Mouse (Mus musculus): ENCODE results near the gene Tie1. TPM values are rescaled to one million over a fixed set of nuclear protein-coding genes. Genes with fewer than 3 reads are reported as not detected.
A peak's percentile ranks its signal among the peaks of the same experiment; 100 is the strongest.

Tie1 gene
- polyA plus RNA-seq, 1 experiment from 2014 or later: 16.1 TPM

DNA sequence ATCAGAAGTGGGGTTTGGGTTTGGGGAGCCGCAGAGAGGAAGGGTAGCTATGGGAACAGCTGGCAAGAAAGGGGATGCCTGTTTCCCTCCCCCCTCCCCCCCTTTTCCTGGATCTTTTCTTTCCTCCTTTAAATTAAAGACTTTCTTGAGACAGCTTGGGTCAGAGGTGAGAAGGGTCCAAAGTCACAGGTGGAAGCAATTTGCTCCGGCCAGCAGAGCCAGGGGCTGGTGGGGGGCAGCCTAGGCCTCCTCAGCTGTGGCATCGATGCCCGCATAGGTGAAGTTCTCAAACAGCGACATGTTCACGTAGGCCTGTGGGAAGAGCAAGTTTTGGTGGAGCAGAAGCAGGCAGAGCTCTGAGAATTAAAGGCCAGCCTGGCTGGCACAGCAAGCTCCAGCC is 18.6 kb downstream of the Tie1 start:
- Histone ChIP-seq H3K4me3 (replicated peaks) (no peak overlapping the region), H3K9ac (replicated peaks) (no peak overlapping the region), H3K4me1 (no peaks in the 10 kb centered on the region), H3K4me2 (no peak overlapping the region), H3K27me3 (replicated peaks) (no peaks in the 10 kb centered on the region), H3K36me3 (no peaks in the 10 kb centered on the region), H3K9me3 (replicated peaks) (no peaks in the 10 kb centered on the region), H3K27ac (replicated peaks) (no peak overlapping the region)
- 88% methylated on average over 6 of the region's 6 CpGs for WGBS
- ATAC-seq (ENCODE audit: low FRiP score): no peak

DNA sequence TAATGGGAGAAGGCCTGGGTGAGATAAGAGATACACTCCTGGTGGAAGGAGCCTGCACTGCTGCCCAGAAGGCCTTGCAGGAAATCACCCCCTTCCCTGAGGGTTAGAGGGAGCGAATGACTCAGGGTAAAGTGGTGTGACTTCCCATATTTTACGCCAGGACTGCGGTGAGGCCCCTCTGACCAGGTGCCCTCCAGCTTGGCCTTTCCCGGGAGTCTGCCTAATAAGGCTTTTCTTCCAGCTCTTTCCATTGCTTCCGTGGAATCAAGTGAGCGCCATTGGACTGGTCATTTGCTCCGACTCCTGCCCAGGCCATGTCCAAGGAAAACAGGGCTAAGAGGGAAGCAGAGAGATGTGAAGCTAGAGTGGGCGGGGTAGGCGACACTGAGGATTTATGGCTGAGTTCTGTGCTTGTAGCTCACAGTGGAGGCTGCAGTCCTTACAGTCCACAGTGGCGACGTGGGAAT is 24.1 kb downstream of the Tie1 start:
- WGBS: 26% methylated on average over 11 of the region's 11 CpGs

DNA sequence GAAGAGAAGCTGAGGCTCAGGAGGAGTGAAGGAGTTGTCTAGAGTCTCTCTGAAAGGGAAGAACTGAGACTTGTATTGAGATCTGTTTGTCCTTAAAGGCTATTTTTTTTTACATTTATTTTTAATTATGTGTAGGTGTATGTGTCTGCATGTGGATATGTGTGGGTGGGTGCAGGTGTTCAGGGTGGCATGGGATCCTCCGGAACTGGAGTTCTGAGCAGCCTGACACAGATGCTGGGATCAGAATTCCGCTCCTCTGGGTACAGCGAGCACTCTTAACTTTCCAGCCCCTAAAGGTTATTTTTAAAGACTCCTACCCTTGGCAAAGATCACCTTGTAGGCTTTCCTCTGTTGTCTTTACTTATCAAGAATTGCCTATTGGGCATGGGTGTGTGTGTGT is 24.9 kb downstream of the Tie1 start:
- 96% methylated on average over 3 of the region's 3 CpGs for WGBS
- no peak for ATAC-seq (ENCODE audit: low FRiP score)
- no peaks in the 10 kb centered on the region for H3K4me1 ChIP-seq
- no peak overlapping the region for H3K9ac ChIP-seq (replicated peaks)
- no peaks in the 10 kb centered on the region for H3K27me3 ChIP-seq (replicated peaks)
- no peaks in the 10 kb centered on the region for H3K9me3 ChIP-seq (replicated peaks)
- H3K4me3 ChIP-seq (replicated peaks): no peak overlapping the region
- no peaks in the 10 kb centered on the region for H3K36me3 ChIP-seq
- H3K27ac ChIP-seq (replicated peaks): no peak overlapping the region
- H3K4me2 ChIP-seq: no peak overlapping the region

More for the DNA sequence above, 24.1 kb downstream of the Tie1 start:
- H3K4me1 ChIP-seq: no peaks in the 10 kb centered on the region
- no peak overlapping the region for H3K4me2 ChIP-seq
- no peak overlapping the region for H3K9ac ChIP-seq (replicated peaks)
- ATAC-seq (ENCODE audit: low FRiP score): no peak
- H3K9me3 ChIP-seq (replicated peaks): no peaks in the 10 kb centered on the region
- H3K27me3 ChIP-seq (replicated peaks): no peaks in the 10 kb centered on the region
- no peak overlapping the region for H3K27ac ChIP-seq (replicated peaks)
- H3K36me3 ChIP-seq: no peaks in the 10 kb centered on the region
- H3K4me3 ChIP-seq (replicated peaks): no peak overlapping the region

DNA sequence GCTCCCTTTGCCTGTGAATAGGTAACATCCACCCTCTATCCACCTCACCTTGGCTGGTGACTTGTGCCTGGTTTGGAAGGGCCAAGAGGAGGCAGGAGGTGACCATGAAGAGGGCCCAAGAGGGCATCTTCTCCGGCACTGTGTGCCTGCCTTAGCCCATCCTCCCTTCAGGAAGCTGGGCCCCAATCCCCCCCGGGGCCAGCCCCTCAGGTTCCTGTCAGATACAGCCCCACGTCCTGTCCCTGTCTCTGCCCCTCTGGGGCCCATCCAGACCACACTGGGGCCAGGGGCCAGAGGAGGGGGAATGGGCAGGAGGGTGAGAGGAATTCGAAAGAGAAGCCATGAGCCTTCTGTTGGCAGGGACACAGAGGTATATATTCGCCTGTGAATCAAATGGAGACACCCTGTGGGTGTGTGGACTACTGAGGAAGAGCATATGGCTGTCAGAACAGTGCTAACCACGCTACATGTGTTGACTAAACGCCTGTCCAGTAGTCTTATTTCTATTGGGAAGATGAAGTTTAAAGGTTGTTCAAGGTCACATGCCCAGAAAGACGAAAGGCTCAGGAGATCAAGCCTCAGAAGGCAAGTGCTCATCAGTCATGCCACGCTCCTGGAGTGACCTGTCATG is 32.4 kb downstream of the Tie1 start, which contains the start of gene Mpl:
Mpl (minus strand) TSS at position 169 of the 631 bp plus-strand sequence.
- H3K36me3 ChIP-seq: no peaks in the 10 kb centered on the region
- H3K27me3 ChIP-seq (replicated peaks): no peaks in the 10 kb centered on the region
- WGBS: 79% methylated on average over 9 of the region's 9 CpGs
- H3K27ac ChIP-seq (replicated peaks): no peak within 1 kb of the TSS
- no peaks in the 10 kb centered on the region for H3K4me1 ChIP-seq
- H3K4me3 ChIP-seq (replicated peaks): no peak within 1 kb of the TSS
- no peak for ATAC-seq (ENCODE audit: low FRiP score)
- H3K9me3 ChIP-seq (replicated peaks): no peaks in the 10 kb centered on the region
- H3K9ac ChIP-seq (replicated peaks): no peak within 1 kb of the TSS
- no peak within 1 kb of the TSS for H3K4me2 ChIP-seq

DNA sequence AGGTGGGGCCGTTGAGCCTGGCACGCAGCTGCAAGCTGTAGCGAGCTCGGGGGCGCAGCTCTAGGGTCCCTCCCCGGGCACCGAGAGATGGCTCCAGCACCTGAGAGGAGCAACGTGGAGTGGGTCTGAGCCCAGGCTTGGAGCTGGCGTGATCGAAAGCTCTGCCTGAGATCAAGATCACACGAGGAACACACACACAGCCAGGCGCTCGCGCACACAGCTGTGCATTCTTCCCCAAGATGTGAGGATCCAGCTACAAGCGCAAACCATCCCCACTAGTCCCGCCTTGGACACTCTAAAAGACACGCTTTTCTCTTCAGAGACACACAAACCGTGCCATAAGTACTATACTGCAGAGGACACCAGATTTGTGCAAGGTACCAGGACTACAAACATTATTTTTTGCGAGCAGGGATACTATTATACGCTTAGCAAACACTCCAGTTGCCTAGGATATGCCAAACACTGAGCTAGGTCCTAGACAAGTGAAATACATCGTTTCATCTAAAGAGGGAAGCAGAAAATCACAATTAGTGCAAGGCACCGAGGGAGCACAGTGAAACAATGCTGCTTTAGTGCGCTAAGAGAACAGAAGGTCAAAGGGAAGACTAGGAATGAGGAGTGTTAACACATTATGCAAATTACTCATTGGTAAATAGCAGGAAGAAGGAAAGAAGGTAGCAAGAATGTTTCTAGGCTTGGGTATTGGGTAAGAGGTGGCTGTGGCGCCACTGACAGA is 43.3 kb downstream of the Tie1 start:
- Histone ChIP-seq H3K4me3 (replicated peaks) (peak overlapping the region; percentile 42), H3K9me3 (replicated peaks) (no peaks in the 10 kb centered on the region), H3K27me3 (replicated peaks) (0 out of 2 replicates have a peak, but pooled peaks cover 3% of the 10 kb centered on the region), H3K4me1 (peaks cover 17% of the 10 kb centered on the region), H3K27ac (replicated peaks) (no peak overlapping the region), H3K4me2 (peak overlapping the region; percentile 93), H3K36me3 (no peaks in the 10 kb centered on the region), H3K9ac (replicated peaks) (peak overlapping the region; percentile 53)
- ATAC-seq (ENCODE audit: low FRiP score): peak; percentile 80
- WGBS: 19% methylated on average over 24 of the region's 24 CpGs

DNA sequence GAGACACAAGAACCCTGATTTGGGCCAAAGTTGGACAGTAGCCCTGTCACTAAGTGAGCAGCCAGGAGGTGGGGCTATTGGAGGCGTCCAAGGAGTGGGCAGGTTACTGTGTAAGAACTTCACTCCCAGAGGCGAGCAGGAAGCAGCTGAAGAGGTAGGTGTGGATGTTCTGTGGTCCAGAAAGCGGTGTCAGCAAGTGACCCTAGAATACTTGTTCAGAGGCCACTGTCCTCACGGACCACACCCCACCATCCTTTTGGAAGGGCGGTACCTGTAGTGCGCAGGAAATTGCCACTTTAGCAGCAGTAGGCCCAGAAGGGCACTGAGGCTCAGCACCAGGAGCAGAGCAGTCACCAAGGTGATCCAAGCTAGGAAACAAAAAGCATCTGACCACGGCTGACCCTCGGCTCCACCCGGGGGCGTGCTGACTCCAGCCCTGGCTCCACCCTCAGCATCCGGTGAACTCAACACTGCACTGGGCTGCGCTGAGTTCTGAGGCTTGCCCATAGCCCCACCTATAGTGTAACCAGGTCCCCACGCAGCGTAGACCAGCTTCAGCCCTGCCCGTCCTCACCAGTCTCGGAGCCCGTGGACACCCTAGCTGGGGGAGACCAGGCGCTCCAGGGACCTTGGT is 44.0 kb downstream of the Tie1 start:
- H3K27ac ChIP-seq (replicated peaks): no peak overlapping the region

DNA sequence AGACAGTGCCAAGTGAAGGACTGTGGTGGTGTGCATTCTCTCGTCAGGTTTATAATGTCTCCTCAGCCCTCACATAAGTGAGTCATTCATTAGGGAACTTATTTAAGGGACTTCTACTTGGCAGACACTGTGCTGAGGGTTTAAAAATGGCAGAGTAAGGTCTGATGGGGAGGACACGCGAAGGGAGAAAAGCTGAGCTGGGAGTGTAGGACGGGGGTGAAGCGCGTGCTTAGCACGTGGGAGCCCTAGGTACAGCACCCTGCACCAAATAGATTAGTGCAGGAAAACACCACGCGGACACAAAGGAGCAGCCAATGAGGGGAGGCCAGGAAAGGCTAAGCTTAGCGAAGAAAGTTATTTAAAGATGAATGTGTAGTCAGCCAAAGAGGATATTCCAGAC is 44.8 kb downstream of the Tie1 start:
- Histone ChIP-seq H3K4me2 (no peak overlapping the region), H3K9ac (replicated peaks) (no peak overlapping the region), H3K4me3 (replicated peaks) (no peak overlapping the region), H3K9me3 (replicated peaks) (no peaks in the 10 kb centered on the region), H3K4me1 (peaks cover 17% of the 10 kb centered on the region), H3K36me3 (no peaks in the 10 kb centered on the region), H3K27ac (replicated peaks) (no peak overlapping the region), H3K27me3 (replicated peaks) (0 out of 2 replicates have a peak, but pooled peaks cover 3% of the 10 kb centered on the region)
- ATAC-seq (ENCODE audit: low FRiP score): no peak
- 86% methylated on average over 10 of the region's 10 CpGs for WGBS

More for the DNA sequence above, 44.0 kb downstream of the Tie1 start:
- Histone ChIP-seq H3K4me3 (replicated peaks) (peak overlapping the region; percentile 42), H3K4me1 (peaks cover 17% of the 10 kb centered on the region), H3K27me3 (replicated peaks) (0 out of 2 replicates have a peak, but pooled peaks cover 3% of the 10 kb centered on the region), H3K9ac (replicated peaks) (peak overlapping the region; percentile 53), H3K4me2 (peak overlapping the region; percentile 93), H3K36me3 (no peaks in the 10 kb centered on the region), H3K9me3 (replicated peaks) (no peaks in the 10 kb centered on the region)
- 16% methylated on average over 18 of the region's 18 CpGs for WGBS
- peak; percentile 84 for ATAC-seq (ENCODE audit: low FRiP score)

DNA sequence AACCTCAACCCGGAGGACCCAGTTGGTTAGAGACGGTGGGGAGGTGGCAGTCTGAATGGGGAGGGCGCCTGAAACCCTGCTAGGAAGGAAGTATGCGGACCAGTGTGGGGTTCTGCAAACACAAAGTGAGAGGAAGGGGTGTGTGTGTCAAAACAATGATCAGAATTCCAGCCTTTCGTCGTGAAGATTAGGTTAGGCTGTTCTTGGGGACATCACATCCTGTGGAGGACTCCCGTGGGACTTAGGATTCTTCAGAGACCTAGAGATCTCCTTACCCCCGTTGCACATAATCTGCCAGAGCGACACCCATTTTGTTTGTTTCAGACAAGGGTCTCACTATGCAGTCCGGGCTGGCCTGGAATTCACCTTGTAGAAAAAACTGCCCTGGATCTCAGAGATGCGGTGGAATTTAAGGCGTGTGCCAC is 52.0 kb downstream of the Tie1 start:
- H3K27ac ChIP-seq (replicated peaks): peak overlapping the region; percentile 86

DNA sequence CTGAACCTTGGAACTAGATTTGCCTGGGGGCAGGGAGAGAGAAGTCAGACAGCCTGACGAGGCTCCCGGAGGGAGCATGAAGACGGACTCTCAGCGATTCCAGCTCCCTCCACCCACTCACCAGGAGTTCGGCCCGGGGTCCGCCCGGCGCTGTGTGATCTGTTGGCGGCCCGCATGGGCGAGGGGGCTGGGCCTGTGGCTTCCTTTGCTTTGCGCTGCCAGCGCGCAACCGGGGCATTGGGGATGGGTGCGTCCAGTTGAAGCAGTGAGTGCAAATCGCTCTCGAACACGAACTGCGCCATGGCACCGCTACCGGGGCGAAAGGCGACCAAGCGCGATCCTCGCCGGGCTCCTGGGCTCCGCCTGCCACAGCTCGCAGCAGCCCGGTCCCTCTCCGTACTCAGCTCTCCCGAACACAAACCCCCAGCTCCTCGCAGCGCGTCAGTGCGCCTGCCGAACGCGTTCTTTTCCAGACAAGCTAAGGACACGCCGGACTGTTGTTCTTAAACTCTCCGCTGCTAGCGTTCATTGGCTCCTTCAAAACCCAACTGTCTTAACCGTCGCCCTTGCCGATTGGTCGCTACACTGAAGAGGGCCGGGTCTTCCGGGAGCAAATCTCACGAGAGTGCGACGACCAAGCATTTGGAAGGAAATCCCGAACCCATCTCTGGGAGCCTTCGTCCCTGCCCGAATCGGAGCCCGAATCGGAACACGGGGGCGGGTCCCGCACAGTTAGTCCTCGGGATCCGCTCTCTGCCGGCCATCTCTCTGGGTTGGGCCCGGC is 52.8 kb downstream of the Tie1 start, which contains the start of gene Cdc20:
Cdc20 (minus strand) TSS at position 533 of the 784 bp plus-strand sequence.
- H3K27ac ChIP-seq (replicated peaks): peak within 1 kb of the TSS; percentile 86
- H3K4me2 ChIP-seq: peak within 1 kb of the TSS; percentile 97
- H3K36me3 ChIP-seq: peaks cover 16% of the 10 kb centered on the region
- under 1% methylated on average over 67 of the region's 67 CpGs for WGBS
- H3K9me3 ChIP-seq (replicated peaks): no peaks in the 10 kb centered on the region
- no peaks in the 10 kb centered on the region for H3K27me3 ChIP-seq (replicated peaks)
- ATAC-seq (ENCODE audit: low FRiP score): peak; percentile 96
- H3K4me3 ChIP-seq (replicated peaks): peak within 1 kb of the TSS; percentile 49
- H3K4me1 ChIP-seq: peaks cover 23% of the 10 kb centered on the region
- peak within 1 kb of the TSS; percentile 62 for H3K9ac ChIP-seq (replicated peaks)

More for the DNA sequence above, 52.0 kb downstream of the Tie1 start:
- Histone ChIP-seq H3K27me3 (replicated peaks) (no peaks in the 10 kb centered on the region), H3K9me3 (replicated peaks) (no peaks in the 10 kb centered on the region), H3K4me3 (replicated peaks) (peak overlapping the region; percentile 49), H3K9ac (replicated peaks) (peak overlapping the region; percentile 62), H3K36me3 (peaks cover 8% of the 10 kb centered on the region), H3K4me2 (peak overlapping the region; percentile 97), H3K4me1 (peaks cover 23% of the 10 kb centered on the region)
- peak; percentile 46 for ATAC-seq (ENCODE audit: low FRiP score)
- WGBS: 6% methylated on average over 12 of the region's 12 CpGs

DNA sequence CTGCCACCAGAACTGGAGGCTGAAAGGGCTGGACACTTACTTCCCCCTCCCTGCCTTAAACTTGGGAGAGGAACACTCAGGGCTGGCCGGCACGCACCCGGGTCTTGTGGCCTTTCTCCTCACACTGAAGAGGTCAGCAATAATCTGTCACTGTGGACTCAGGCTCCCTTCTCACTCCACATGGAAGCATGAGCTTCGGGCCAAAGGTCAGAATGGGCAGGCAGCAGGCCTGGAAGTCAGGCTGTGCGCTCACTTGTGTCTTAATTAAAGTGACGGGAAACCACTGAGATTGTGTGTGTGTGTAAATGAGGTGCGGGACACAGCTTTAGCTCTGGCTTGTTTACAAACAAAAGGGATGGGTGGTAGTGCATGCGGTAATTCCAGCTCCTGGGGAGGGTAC is 57.5 kb downstream of the Tie1 start:
- 76% methylated on average over 8 of the region's 8 CpGs for WGBS
- no peak overlapping the region for H3K4me2 ChIP-seq
- H3K4me1 ChIP-seq: peaks cover 36% of the 10 kb centered on the region
- no peak overlapping the region for H3K27ac ChIP-seq (replicated peaks)
- ATAC-seq (ENCODE audit: low FRiP score): no peak
- peaks cover 30% of the 10 kb centered on the region for H3K36me3 ChIP-seq
- H3K9ac ChIP-seq (replicated peaks): no peak overlapping the region
- H3K4me3 ChIP-seq (replicated peaks): no peak overlapping the region
- no peaks in the 10 kb centered on the region for H3K9me3 ChIP-seq (replicated peaks)
- no peaks in the 10 kb centered on the region for H3K27me3 ChIP-seq (replicated peaks)
